Mouse (Mus musculus): Measurements from ENCODE around the gene Sftpd. TPM values are rescaled to one million over a fixed set of nuclear protein-coding genes. Genes with fewer than 3 reads are reported as not detected.
A peak's percentile ranks its signal among the peaks of the same experiment; 100 is the strongest.

The Sftpd gene
- polyA plus RNA-seq (2012; ENCODE audit: insufficient read depth, insufficient read length, low replicate concordance, missing spikeins) = not detected in 2 replicates

- Histone ChIP-seq H3K27ac (ENCODE audit: insufficient read depth, low read depth, low read length) (no peak within 1 kb of the TSS), H3K4me3 (ENCODE audit: insufficient read depth, low read depth, low read length) (no peak within 1 kb of the TSS), H3K4me1 (ENCODE audit: control insufficient read depth, insufficient read depth, low read length) (no peaks in the 10 kb centered on the region)
- 89% methylated on average over 4 of the region's 4 CpGs for WGBS
- TF ChIP-seq POLR2A (IDR thresholded peaks at IDR 0.05; ENCODE audit: insufficient read depth, low read depth, low read length) (no peak), CTCF (IDR thresholded peaks at IDR 0.05; ENCODE audit: insufficient read depth, low read depth, low read length) (no peak)
Observed at GRCm38 (mm10) chr14:41185059-41185821, at the start of gene Sftpd. Gene Sftpd, minus strand, starts transcription at chr14:41185149.

GRCm38 (mm10) chr14:41198037-41198730 lies 13.2 kb upstream of the Sftpd start:
- TF ChIP-seq CTCF (IDR thresholded peaks at IDR 0.05; ENCODE audit: insufficient read depth, low read depth, low read length) (no peak), POLR2A (IDR thresholded peaks at IDR 0.05; ENCODE audit: insufficient read depth, low read depth, low read length) (no peak)
- Histone ChIP-seq H3K4me3 (ENCODE audit: insufficient read depth, low read depth, low read length) (no peak overlapping the region), H3K4me1 (ENCODE audit: control insufficient read depth, insufficient read depth, low read length) (no peaks in the 10 kb centered on the region), H3K27ac (ENCODE audit: insufficient read depth, low read depth, low read length) (no peak overlapping the region)
- 47% methylated on average over 6 of the region's 6 CpGs for WGBS

- WGBS = 53% methylated on average over 2 of the region's 2 CpGs
- no peak overlapping the region for H3K4me3 ChIP-seq (ENCODE audit: insufficient read depth, low read depth, low read length)
- TF ChIP-seq POLR2A (IDR thresholded peaks at IDR 0.05; ENCODE audit: insufficient read depth, low read depth, low read length) (no peak), CTCF (IDR thresholded peaks at IDR 0.05; ENCODE audit: insufficient read depth, low read depth, low read length) (no peak)
- no peak overlapping the region for H3K27ac ChIP-seq (ENCODE audit: insufficient read depth, low read depth, low read length)
- no peaks in the 10 kb centered on the region for H3K4me1 ChIP-seq (ENCODE audit: control insufficient read depth, insufficient read depth, low read length)
Observed at GRCm38 (mm10) chr14:41189496-41189895, 4.5 kb upstream of the Sftpd start.

GRCm38 (mm10) chr14:41174802-41175201 lies 10.1 kb downstream of the Sftpd start:
- no peak overlapping the region for H3K27ac ChIP-seq (ENCODE audit: insufficient read depth, low read depth, low read length)
- TF ChIP-seq CTCF (IDR thresholded peaks at IDR 0.05; ENCODE audit: insufficient read depth, low read depth, low read length) = no peak
- no peak for TF ChIP-seq POLR2A (IDR thresholded peaks at IDR 0.05; ENCODE audit: insufficient read depth, low read depth, low read length)
- no peaks in the 10 kb centered on the region for H3K4me1 ChIP-seq (ENCODE audit: control insufficient read depth, insufficient read depth, low read length)
- WGBS = 83% methylated on average over 1 of the region's 1 CpGs
- no peak overlapping the region for H3K4me3 ChIP-seq (ENCODE audit: insufficient read depth, low read depth, low read length)

- 85% methylated on average over 2 of the region's 2 CpGs for WGBS
- no peaks in the 10 kb centered on the region for H3K4me1 ChIP-seq (ENCODE audit: control insufficient read depth, insufficient read depth, low read length)
- H3K27ac ChIP-seq (ENCODE audit: insufficient read depth, low read depth, low read length) = no peak overlapping the region
- TF ChIP-seq POLR2A (IDR thresholded peaks at IDR 0.05; ENCODE audit: insufficient read depth, low read depth, low read length) (no peak), CTCF (IDR thresholded peaks at IDR 0.05; ENCODE audit: insufficient read depth, low read depth, low read length) (no peak)
- no peak overlapping the region for H3K4me3 ChIP-seq (ENCODE audit: insufficient read depth, low read depth, low read length)
Observed at GRCm38 (mm10) chr14:41170514-41170913, 14.4 kb downstream of the Sftpd start.

GRCm38 (mm10) chr14:41168567-41168966 lies 16.4 kb downstream of the Sftpd start:
- Histone ChIP-seq H3K4me1 (ENCODE audit: control insufficient read depth, insufficient read depth, low read length) (no peaks in the 10 kb centered on the region), H3K4me3 (ENCODE audit: insufficient read depth, low read depth, low read length) (no peak overlapping the region), H3K27ac (ENCODE audit: insufficient read depth, low read depth, low read length) (no peak overlapping the region)
- WGBS = 91% methylated on average over 1 of the region's 1 CpGs
- TF ChIP-seq POLR2A (IDR thresholded peaks at IDR 0.05; ENCODE audit: insufficient read depth, low read depth, low read length) = no peak
- TF ChIP-seq CTCF (IDR thresholded peaks at IDR 0.05; ENCODE audit: insufficient read depth, low read depth, low read length) = no peak

- H3K27ac ChIP-seq (ENCODE audit: insufficient read depth, low read depth, low read length) = no peak overlapping the region
- WGBS = 40% methylated on average over 5 of the region's 5 CpGs
- no peak for TF ChIP-seq POLR2A (IDR thresholded peaks at IDR 0.05; ENCODE audit: insufficient read depth, low read depth, low read length)
- TF ChIP-seq CTCF (IDR thresholded peaks at IDR 0.05; ENCODE audit: insufficient read depth, low read depth, low read length) = no peak
- H3K4me3 ChIP-seq (ENCODE audit: insufficient read depth, low read depth, low read length) = no peak overlapping the region
- H3K4me1 ChIP-seq (ENCODE audit: control insufficient read depth, insufficient read depth, low read length) = no peaks in the 10 kb centered on the region
Observed at GRCm38 (mm10) chr14:41167278-41167677, 17.7 kb downstream of the Sftpd start.

GRCm38 (mm10) chr14:41162663-41163062 lies 22.3 kb downstream of the Sftpd start:
- H3K27ac ChIP-seq (ENCODE audit: insufficient read depth, low read depth, low read length) = no peak overlapping the region
- TF ChIP-seq POLR2A (IDR thresholded peaks at IDR 0.05; ENCODE audit: insufficient read depth, low read depth, low read length) (no peak), CTCF (IDR thresholded peaks at IDR 0.05; ENCODE audit: insufficient read depth, low read depth, low read length) (peak; percentile 45; the same call in 1 of the 2 replicates)
- no peaks in the 10 kb centered on the region for H3K4me1 ChIP-seq (ENCODE audit: control insufficient read depth, insufficient read depth, low read length)
- WGBS = 17% methylated on average over 2 of the region's 2 CpGs
- no peak overlapping the region for H3K4me3 ChIP-seq (ENCODE audit: insufficient read depth, low read depth, low read length)

- no peaks in the 10 kb centered on the region for H3K4me1 ChIP-seq (ENCODE audit: control insufficient read depth, insufficient read depth, low read length)
- WGBS = 47% methylated on average over 1 of the region's 1 CpGs
- no peak overlapping the region for H3K4me3 ChIP-seq (ENCODE audit: insufficient read depth, low read depth, low read length)
- TF ChIP-seq POLR2A (IDR thresholded peaks at IDR 0.05; ENCODE audit: insufficient read depth, low read depth, low read length) = no peak
- H3K27ac ChIP-seq (ENCODE audit: insufficient read depth, low read depth, low read length) = no peak overlapping the region
Observed at GRCm38 (mm10) chr14:41160743-41161142, 24.2 kb downstream of the Sftpd start.
